Mouse (Mus musculus) intestine, embryonic 14.5 days (tissue): ENCODE measurements around the gene Smarcb1. TPM values are rescaled to one million over a fixed set of nuclear protein-coding genes. Genes with fewer than 3 reads are reported as not detected.

ENCODE experiments used
- ATAC-seq: fragments of 200-750 bp; cut with Nextera tagmentation; replicated peaks from 2 replicates; pipeline ENCODE4 v1.8.0; 2017; ENCODE audit warnings: low read depth, moderate number of reproducible peaks, moderate TSS enrichment, moderate library complexity; ENCODE audit not compliant: low FRiP score, low TSS enrichment
- DNase-seq: peaks from one replicate; pipeline ENCODE4 v3.0.0-alpha.2; 2018; ENCODE audit warnings: low spot score
- H3K27ac ChIP-seq: fragments of 300-500 bp; sonication (generic); 2 replicates; pipeline ENCODE4 v1.5.1; 2014; ENCODE audit warnings: low read depth, mild to moderate bottlenecking, control low read depth
- H3K27me3 ChIP-seq: fragments of 300-500 bp; sonication (generic); replicated peaks from 2 replicates; pipeline ENCODE4 v1.6.1; 2014; ENCODE audit warnings: low read length, control low read depth; ENCODE audit not compliant: control insufficient read depth, insufficient read depth
- H3K36me3 ChIP-seq: fragments of 300-500 bp; sonication (generic); 2 replicates; pipeline ENCODE4 v1.6.1; 2014; ENCODE audit warnings: low read length, control low read depth; ENCODE audit not compliant: control insufficient read depth, insufficient read depth
- H3K4me1 ChIP-seq: fragments of 300-500 bp; sonication (generic); replicated peaks from 2 replicates; pipeline ENCODE4 v1.6.1; 2014; ENCODE audit warnings: low read length, control low read depth, mixed read lengths; ENCODE audit not compliant: control insufficient read depth, insufficient read depth
- H3K4me2 ChIP-seq: fragments of 300-500 bp; sonication (generic); 2 replicates; pipeline ENCODE4 v1.6.1; 2014; ENCODE audit warnings: low read length
- H3K4me3 ChIP-seq: fragments of 300-500 bp; sonication (generic); 2 replicates; pipeline ENCODE4 v1.5.1; 2014; ENCODE audit warnings: low read depth, low read length, control low read depth, mixed read lengths
- H3K9ac ChIP-seq: fragments of 300-500 bp; sonication (generic); 2 replicates; pipeline ENCODE4 v1.6.1; 2014; ENCODE audit warnings: mild to moderate bottlenecking, low read length
- H3K9me3 ChIP-seq: fragments of 300-500 bp; sonication (generic); 2 replicates; pipeline ENCODE4 v1.6.1; 2016; ENCODE audit warnings: low read length, control low read depth; ENCODE audit not compliant: control insufficient read depth
- WGBS: fragments of 180-500 bp; shearing (Covaris S2); extraction: QIAGEN DNeasy Blood & Tissue Kit; methylation state at CpG from one replicate; pipeline ENCODE4 v1.1.7; 2014; 5-methylcytosine and 5-hydroxymethylcytosine counted together
- polyA plus RNA-seq: library from polyadenylated mRNA; unstranded; fragments of >200 nt; fragmentation: Nextera tagmentation; extraction: Ambion mirVana; gene quantifications from 2 replicates; pipeline ENCODE4 v1.2.1, GENCODE M21; 2014

Smarcb1 gene
- polyA plus RNA-seq, result 189 and 192 TPM in 2 replicates

DNA sequence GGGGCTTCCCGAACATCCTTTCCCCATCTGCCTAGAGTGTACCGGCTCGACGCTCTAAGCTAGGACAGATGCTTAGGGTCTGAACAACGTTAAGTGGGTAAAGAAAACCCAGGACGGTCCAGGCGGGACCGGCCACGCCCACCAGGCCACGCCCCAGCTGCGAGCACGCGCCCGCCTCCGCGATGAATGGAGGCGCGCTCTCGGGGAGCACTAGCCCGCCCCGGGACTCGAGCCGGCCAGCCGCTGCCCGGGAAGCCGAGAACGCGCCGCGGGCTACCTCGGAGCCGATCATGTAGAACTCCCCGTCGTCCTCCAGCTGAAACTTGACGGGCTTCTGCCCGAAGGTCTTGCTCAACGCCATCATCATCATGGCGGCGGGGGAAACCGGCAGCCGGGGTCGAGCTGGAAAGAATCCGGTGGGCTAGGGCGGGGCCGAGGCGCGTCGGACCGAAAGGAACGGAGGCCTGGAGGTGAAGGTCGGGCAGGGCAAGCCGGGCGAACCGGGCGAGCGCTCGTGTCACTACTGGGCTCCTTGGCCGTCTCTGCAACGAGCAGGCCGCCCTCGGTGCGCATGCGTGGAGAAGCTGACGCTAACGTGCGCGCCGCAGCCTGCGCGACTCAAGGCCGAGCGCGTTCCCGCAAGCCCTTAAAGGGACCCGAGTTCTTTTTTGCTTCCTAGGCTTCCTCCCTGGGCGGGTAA is at the start of gene Smarcb1:
Gene Smarcb1 (minus strand): TSS at position 592 of the 700 bp plus-strand sequence.
- Histone ChIP-seq H3K9me3 (no peaks in the 10 kb centered on the region), H3K4me3 (peak within 1 kb of the TSS; percentile 97), H3K9ac (peak within 1 kb of the TSS; percentile 94), H3K36me3 (peaks cover 44% of the 10 kb centered on the region), H3K27ac (peak within 1 kb of the TSS; percentile 95), H3K4me2 (peak within 1 kb of the TSS; percentile 89), H3K4me1 (peaks cover 28% of the 10 kb centered on the region), H3K27me3 (no peaks in the 10 kb centered on the region)
- ATAC-seq (peak; percentile 91), DNase-seq (peak; percentile 97)
- WGBS, result under 1% methylated on average over 76 of the region's 76 CpGs

DNA sequence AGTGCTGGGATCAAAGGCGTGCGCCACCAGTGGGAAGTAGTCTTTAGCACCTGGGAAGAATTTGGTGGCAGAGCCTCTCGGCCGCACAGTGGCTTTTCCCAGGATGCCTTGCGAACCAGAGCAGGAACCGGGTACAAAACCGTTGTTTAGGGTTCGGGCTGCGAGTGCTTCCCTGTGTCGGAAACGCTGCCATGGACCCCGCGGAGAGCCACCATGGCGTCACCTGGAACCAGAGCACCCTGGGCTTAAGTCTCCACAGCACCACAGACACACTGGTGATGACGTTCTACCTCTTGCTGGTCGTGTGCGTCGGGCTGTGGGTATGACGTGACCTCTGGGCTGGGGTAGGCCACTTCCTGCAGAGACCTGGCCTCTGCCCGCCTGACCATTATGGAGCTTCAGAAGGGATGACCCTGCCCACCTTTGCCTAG is 33.0 kb upstream of the Smarcb1 start, which contains the start of gene Gm5134:
Gene Gm5134 (plus strand): TSS at position 134 of the 431 bp plus-strand sequence.
- ATAC-seq (no peak), DNase-seq (no peak)
- Histone ChIP-seq H3K4me1 (0 out of 2 replicates have a peak, but pooled peaks cover 5% of the 10 kb centered on the region), H3K4me3 (peak within 1 kb of the TSS; percentile 11; the same call in 1 of the 2 replicates), H3K4me2 (peak within 1 kb of the TSS; percentile 43), H3K27ac (no peak within 1 kb of the TSS), H3K9ac (no peak within 1 kb of the TSS), H3K27me3 (no peaks in the 10 kb centered on the region), H3K9me3 (no peaks in the 10 kb centered on the region), H3K36me3 (no peaks in the 10 kb centered on the region)
- WGBS, result 32% methylated on average over 20 of the region's 20 CpGs

DNA sequence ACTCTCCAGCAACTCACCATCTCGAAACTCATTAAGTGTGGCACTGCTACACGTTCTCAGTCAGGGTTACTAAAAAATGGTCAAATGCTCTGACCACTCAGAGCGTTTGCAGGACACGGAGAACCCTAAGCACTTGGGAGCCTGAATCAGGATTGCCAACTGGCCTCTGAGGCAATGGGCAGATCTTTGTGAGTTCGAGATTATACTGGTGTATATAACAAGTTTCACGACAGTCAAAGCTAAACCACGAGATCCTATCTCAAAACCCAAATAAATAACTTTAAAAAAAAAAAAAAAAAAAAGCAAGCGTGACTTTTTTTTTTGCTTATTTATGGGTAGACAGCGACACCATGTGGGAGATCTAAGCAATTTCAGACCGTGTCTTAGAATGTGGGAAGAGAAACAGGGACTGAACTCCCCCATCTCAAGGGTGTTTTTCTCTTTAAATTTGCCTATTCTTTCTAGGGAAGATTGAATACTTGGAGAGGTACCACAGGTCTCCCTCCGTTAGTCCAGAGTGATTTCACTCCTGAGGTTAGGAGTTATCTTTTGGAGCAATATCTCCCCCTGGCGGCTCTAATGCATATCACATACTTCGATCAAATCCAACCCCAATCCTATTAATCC is 30.1 kb upstream of the Smarcb1 start:
- peak overlapping the region; percentile 95 for H3K4me2 ChIP-seq
- WGBS, result 4% methylated on average over 13 of the region's 13 CpGs
- H3K36me3 ChIP-seq, result no peaks in the 10 kb centered on the region
- no peak overlapping the region for H3K27ac ChIP-seq
- DNase-seq (peak; percentile 77), ATAC-seq (0 out of 2 replicates have a peak, but pooled peaks have one; percentile 10)
- no peaks in the 10 kb centered on the region for H3K27me3 ChIP-seq
- H3K9me3 ChIP-seq, result no peaks in the 10 kb centered on the region
- H3K4me1 ChIP-seq, result 0 out of 2 replicates have a peak, but pooled peaks cover 5% of the 10 kb centered on the region
- H3K9ac ChIP-seq, result peak overlapping the region; percentile 27
- H3K4me3 ChIP-seq, result peak overlapping the region; percentile 52

DNA sequence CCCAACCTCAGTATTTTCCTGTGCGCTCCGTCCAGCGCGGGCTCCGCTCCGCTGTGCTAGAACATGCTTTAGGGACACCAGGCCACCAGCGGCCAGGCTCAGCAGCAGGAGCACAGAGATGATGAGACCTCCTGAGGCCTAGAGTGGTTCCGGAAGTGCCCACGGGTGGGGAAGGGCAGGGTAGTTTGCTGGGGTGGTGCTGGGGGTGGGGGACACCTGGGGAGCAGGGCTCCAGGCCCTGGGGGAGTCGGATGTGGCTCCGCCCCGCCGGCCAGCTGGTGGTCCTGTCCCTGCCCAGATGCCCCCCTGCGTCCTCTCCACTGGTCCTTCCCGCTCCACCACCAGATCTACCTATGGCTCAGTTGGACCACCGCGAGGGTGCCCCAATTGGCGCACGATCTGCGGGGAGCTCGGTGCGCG is 29.4 kb upstream of the Smarcb1 start:
- Histone ChIP-seq H3K36me3 (no peaks in the 10 kb centered on the region), H3K27me3 (no peaks in the 10 kb centered on the region), H3K4me3 (peak overlapping the region; percentile 52), H3K9ac (peak overlapping the region; percentile 27), H3K4me1 (0 out of 2 replicates have a peak, but pooled peaks cover 5% of the 10 kb centered on the region), H3K4me2 (peak overlapping the region; percentile 95), H3K9me3 (no peaks in the 10 kb centered on the region), H3K27ac (no peak overlapping the region)
- ATAC-seq, result peak; percentile 67
- 2% methylated on average over 23 of the region's 23 CpGs for WGBS
- no peak for DNase-seq

DNA sequence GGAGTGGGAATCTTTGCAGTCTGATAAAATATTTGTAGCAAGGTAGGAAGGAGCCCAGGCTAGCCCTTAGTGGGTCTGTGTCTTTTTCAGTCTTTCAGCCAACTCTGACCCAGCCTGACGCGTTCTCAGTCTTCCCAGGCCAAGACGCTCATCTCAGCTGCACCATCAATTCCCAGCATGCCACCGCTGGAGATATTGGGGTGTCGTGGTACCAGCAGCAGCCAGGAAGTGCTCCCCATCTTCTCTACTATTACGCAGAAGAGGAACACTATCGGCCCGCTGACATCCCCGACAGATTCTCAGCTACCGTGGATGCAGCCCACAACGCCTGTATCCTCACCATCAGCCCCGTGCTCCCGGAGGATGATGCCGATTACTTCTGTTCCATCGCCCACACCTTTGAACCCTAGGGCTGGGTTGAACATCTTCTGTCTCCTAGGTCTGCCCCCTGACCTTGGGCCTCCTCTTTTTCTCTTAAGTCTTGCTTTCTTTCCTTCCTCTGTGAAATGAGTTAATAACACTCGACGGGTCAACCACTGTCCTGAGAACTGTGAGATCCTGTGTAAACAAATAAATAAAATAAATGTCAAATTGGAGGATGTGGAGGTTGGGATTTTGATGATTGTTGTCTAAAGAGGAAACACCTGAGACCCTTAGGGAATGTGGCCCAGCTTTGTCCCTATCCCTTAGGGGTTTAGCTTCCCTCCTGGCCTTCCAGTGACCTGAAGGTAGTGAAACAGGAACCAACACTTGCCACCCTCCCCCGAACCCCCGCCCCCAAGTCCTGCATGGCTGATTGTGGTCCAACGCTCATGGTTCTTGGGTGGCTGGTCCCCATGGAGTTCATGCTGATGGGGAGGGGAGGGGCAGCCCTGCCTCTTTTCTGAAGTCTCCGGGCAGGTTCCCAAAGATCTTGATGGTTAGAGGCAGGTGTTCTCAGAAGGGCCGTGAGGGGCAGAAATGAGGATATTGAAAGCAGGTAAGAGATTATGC is 27.9 kb upstream of the Smarcb1 start:
- WGBS, result 77% methylated on average over 22 of the region's 22 CpGs
- ATAC-seq, result no peak
- Histone ChIP-seq H3K4me1 (peaks cover 5% of the 10 kb centered on the region; the same call in 1 of the 2 replicates), H3K4me3 (no peak overlapping the region), H3K4me2 (no peak overlapping the region), H3K9me3 (no peaks in the 10 kb centered on the region), H3K9ac (no peak overlapping the region), H3K27me3 (no peaks in the 10 kb centered on the region), H3K36me3 (no peaks in the 10 kb centered on the region), H3K27ac (no peak overlapping the region)
- DNase-seq, result no peak

DNA sequence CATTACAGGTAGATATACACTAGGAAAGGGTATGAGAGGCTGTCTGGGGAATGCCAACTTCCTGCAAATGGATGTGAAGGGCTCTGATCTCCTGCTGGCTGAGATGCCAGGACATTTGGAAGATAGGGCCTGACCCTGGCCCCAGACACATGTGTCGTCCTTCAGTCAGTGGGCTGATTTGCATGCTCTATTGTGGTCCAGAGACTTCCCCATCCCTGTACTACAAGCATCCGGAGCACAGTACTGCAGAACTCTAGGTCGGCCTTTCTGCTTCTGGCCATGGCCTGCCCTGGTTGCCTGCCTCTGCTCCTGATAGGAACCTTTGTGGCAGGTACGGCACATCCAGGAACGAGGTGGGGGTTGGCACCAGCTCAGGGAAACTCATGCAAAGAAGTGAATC is 26.7 kb upstream of the Smarcb1 start:
- WGBS, result 85% methylated on average over 5 of the region's 5 CpGs
- Histone ChIP-seq H3K4me1 (peaks cover 11% of the 10 kb centered on the region; the same call in 1 of the 2 replicates), H3K36me3 (no peaks in the 10 kb centered on the region), H3K4me2 (no peak overlapping the region), H3K27ac (no peak overlapping the region), H3K9ac (no peak overlapping the region), H3K4me3 (no peak overlapping the region), H3K9me3 (no peaks in the 10 kb centered on the region), H3K27me3 (no peaks in the 10 kb centered on the region)
- ATAC-seq, result no peak
- no peak for DNase-seq

DNA sequence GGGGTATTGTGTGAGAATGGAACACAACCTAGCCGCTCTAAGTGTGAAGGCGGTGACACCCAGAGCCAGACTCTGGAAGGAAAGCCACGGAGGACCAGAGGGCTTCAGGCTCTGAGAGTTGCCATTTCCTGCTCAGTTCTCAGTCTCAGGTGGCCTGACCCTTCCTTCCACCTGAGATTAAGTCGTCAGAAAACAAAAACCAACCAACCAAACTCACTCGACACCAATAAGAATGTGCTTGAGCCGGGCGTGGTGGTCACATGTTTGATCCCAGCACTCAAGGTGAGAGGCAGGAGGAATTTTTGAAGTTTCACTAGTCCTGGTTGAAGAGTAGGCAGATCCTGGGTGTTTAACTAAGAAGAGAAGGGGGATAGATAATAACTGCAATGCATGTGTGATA is 24.5 kb upstream of the Smarcb1 start:
- H3K27me3 ChIP-seq, result no peaks in the 10 kb centered on the region

DNA sequence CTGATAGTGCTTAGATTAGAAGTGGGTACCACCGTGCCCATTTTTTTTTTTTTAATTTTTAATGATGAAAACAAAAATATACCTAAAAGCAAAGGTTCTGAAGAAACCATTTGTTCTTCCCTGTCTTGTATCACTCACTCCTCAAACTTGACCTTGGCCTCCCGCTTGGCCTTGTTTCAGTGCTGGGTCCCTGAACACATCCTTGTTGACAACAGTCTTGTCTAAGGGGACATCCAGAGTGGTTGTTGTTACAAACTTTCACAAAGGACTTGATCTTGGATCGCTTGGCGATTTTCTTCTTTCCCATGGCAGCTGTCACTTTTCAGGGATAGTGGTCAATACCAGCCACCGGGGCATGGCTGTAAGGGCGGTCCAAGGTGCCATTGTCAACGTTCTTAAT is 23.8 kb upstream of the Smarcb1 start:
- Histone ChIP-seq H3K4me1 (peaks cover 6% of the 10 kb centered on the region; the same call in 1 of the 2 replicates), H3K9me3 (no peaks in the 10 kb centered on the region), H3K4me2 (no peak overlapping the region), H3K27me3 (no peaks in the 10 kb centered on the region), H3K27ac (no peak overlapping the region), H3K36me3 (no peaks in the 10 kb centered on the region), H3K9ac (no peak overlapping the region), H3K4me3 (no peak overlapping the region)
- 94% methylated on average over 7 of the region's 7 CpGs for WGBS
- no peak for ATAC-seq
- DNase-seq, result no peak

More for the DNA sequence above, 24.5 kb upstream of the Smarcb1 start:
- Histone ChIP-seq H3K4me1 (peaks cover 11% of the 10 kb centered on the region; the same call in 1 of the 2 replicates), H3K9ac (no peak overlapping the region), H3K36me3 (no peaks in the 10 kb centered on the region), H3K4me2 (no peak overlapping the region), H3K27ac (no peak overlapping the region), H3K9me3 (no peaks in the 10 kb centered on the region), H3K4me3 (no peak overlapping the region)
- ATAC-seq, result no peak
- no peak for DNase-seq
- 75% methylated on average over 7 of the region's 7 CpGs for WGBS
